Mouse (Mus musculus) granulocyte monocyte progenitor cell, adult 5-6 weeks (primary cell): ENCODE data around the gene Memo1. TPM values are rescaled to one million over a fixed set of nuclear protein-coding genes. Genes with fewer than 3 reads are reported as not detected.

Experiments used
- ATAC-seq: replicated peaks from 2 replicates; pipeline ENCODE4 v1.8.0; 2016; ENCODE audit warnings: mild to moderate bottlenecking, moderate TSS enrichment, inconsistent platforms; ENCODE audit not compliant: poor library complexity, severe bottlenecking
- total RNA-seq, 2 experiments: library from RNA; stranded (forward) in 1 of 2; stranded (reverse) in 1 of 2; fragments of 200-712, 200-1000 nt in 1 of 2; fragments of >200 nt in 1 of 2; fragmentation: Nextera tagmentation in 1 of 2; gene quantifications; 2 replicates each; pipeline ENCODE4 v1.2.3; 2014 to 2017

Gene Memo1
- total RNA-seq, 2 experiments from 2014 or later, result 92.0 to 97.9 TPM

- no peak for ATAC-seq
Measured at GRCm38 (mm10) chr17:74172834-74173233, 122.5 kb downstream of the Memo1 start.

GRCm38 (mm10) chr17:74159443-74159894, 135.9 kb downstream of the Memo1 start:
- peak; percentile 100 for ATAC-seq

GRCm38 (mm10) chr17:74158161-74158560, 137.2 kb downstream of the Memo1 start:
- no peak for ATAC-seq

Other genes with a start within 250 kb of the Memo1 start
- not detected in 2 replicates for gene Srd5a2, start 247.6 kb downstream of the Memo1 start, total RNA-seq (2014; fragmentation: Nextera tagmentation)
- gene Srd5a2, start 247.6 kb downstream of the Memo1 start, total RNA-seq (2017), result not detected in 2 replicates
- 207 and 255 TPM in 2 replicates for gene Dpy30, start 28.4 kb upstream of the Memo1 start, total RNA-seq (2014; fragmentation: Nextera tagmentation)
- gene Dpy30, start 28.4 kb upstream of the Memo1 start, total RNA-seq (2017), result 171 and 231 TPM in 2 replicates
- 27.3 and 28.8 TPM in 2 replicates for gene Spast, start 43.5 kb upstream of the Memo1 start, total RNA-seq (2014; fragmentation: Nextera tagmentation)
- 54.7 and 70.0 TPM in 2 replicates for gene Spast, start 43.5 kb upstream of the Memo1 start, total RNA-seq (2017)
- 4.5 and 15.7 TPM in 2 replicates for gene Slc30a6, start 100.1 kb upstream of the Memo1 start, total RNA-seq (2014; fragmentation: Nextera tagmentation)
- 6.8 and 13.4 TPM in 2 replicates for gene Slc30a6, start 100.1 kb upstream of the Memo1 start, total RNA-seq (2017)
- 7.8 and 12.3 TPM in 2 replicates for gene Nlrc4, start 163.6 kb upstream of the Memo1 start, total RNA-seq (2014; fragmentation: Nextera tagmentation)
- 10.3 and 10.4 TPM in 2 replicates for gene Nlrc4, start 163.6 kb upstream of the Memo1 start, total RNA-seq (2017)
- gene Yipf4, start 194.0 kb upstream of the Memo1 start, total RNA-seq (2014; fragmentation: Nextera tagmentation), result 22.9 and 56.6 TPM in 2 replicates
- gene Yipf4, start 194.0 kb upstream of the Memo1 start, total RNA-seq (2017), result 46.2 and 59.6 TPM in 2 replicates
- gene Birc6, start 232.8 kb upstream of the Memo1 start, total RNA-seq (2014; fragmentation: Nextera tagmentation), result 156 and 191 TPM in 2 replicates
- 122 and 145 TPM in 2 replicates for gene Birc6, start 232.8 kb upstream of the Memo1 start, total RNA-seq (2017)